Mouse (Mus musculus): ENCODE data around the gene Olfr1158.
"Not testable (repeated sequence)": the region's sequence is repeated elsewhere in the genome, so short reads cannot be mapped to it uniquely, and the experiment has no call there.

- not testable (repeated sequence) for TF ChIP-seq CTCF (conservative IDR thresholded peaks at IDR 0.05; ENCODE audit: low read length); POU5F1 (IDR thresholded peaks at IDR 0.05; ENCODE audit: borderline replicate concordance, low read length); NANOG (IDR thresholded peaks at IDR 0.05; ENCODE audit: borderline replicate concordance, low read length)
These were observed 32.6 kb downstream of the Olfr1158 start, which contains the start of gene Olfr1161 for GRCm38 (mm10) chr2:88022474-88022873.

Measured in E14TG2a.4 (cell line).